Mouse (Mus musculus) heart, postnatal 0 days (tissue): ENCODE results near the gene Irf2bp1. TPM values are rescaled to one million over a fixed set of nuclear protein-coding genes. Genes with fewer than 3 reads are reported as not detected.

Source experiments
- ATAC-seq: fragments of 200-750 bp; cut with Nextera tagmentation; 2 replicates; pipeline ENCODE4 v1.8.0; 2017; ENCODE audit warnings: low read depth, moderate number of reproducible peaks, moderate library complexity; ENCODE audit not compliant: insufficient read depth
- DNase-seq: peaks from one replicate; pipeline ENCODE4 v3.0.0-alpha.2; 2016; ENCODE audit warnings: low spot score
- H3K27ac ChIP-seq: fragments of 300-500 bp; sonication (generic); 2 replicates; pipeline ENCODE4 v1.5.1; 2014; ENCODE audit warnings: low read depth, mild to moderate bottlenecking
- H3K27me3 ChIP-seq: fragments of 300-500 bp; sonication (generic); 2 replicates; pipeline ENCODE4 v1.6.1; 2014; ENCODE audit warnings: low read length, mixed read lengths; ENCODE audit not compliant: control insufficient read depth, insufficient read depth
- H3K36me3 ChIP-seq: fragments of 300-500 bp; sonication (generic); replicated peaks from 2 replicates; pipeline ENCODE4 v1.6.1; 2014; ENCODE audit warnings: low read length, mixed read lengths; ENCODE audit not compliant: control insufficient read depth, insufficient read depth
- H3K4me1 ChIP-seq: fragments of 300-500 bp; sonication (generic); 2 replicates; pipeline ENCODE4 v1.6.1; 2014; ENCODE audit warnings: antibody characterized with exemption; ENCODE audit not compliant: control insufficient read depth, insufficient read depth
- H3K4me2 ChIP-seq: fragments of 300-500 bp; sonication (generic); 2 replicates; pipeline ENCODE4 v1.6.1; 2014; ENCODE audit warnings: low read depth, mild to moderate bottlenecking, low read length, moderate library complexity
- H3K4me3 ChIP-seq: fragments of 300-500 bp; sonication (generic); 2 replicates; pipeline ENCODE4 v1.5.1; 2014; ENCODE audit warnings: low read depth, low read length
- H3K9ac ChIP-seq: fragments of 300-500 bp; sonication (generic); replicated peaks from 2 replicates; pipeline ENCODE4 v1.6.1; 2014; ENCODE audit warnings: low read depth, low read length, mixed read lengths
- H3K9me3 ChIP-seq: fragments of 300-500 bp; sonication (generic); replicated peaks from 2 replicates; pipeline ENCODE4 v1.6.1; 2016; ENCODE audit warnings: low read length; ENCODE audit not compliant: control insufficient read depth
- CTCF ChIP-seq: IDR thresholded peaks from 2 replicates; pipeline ENCODE4 v1.5.1; 2016; ENCODE audit warnings: antibody characterized with exemption, control low read depth, low read depth
- EP300 ChIP-seq: IDR thresholded peaks from 2 replicates; pipeline ENCODE4 v1.6.1; 2016; ENCODE audit warnings: antibody characterized with exemption, low read depth
- WGBS: fragments of 180-500 bp; shearing (Covaris S2); extraction: QIAGEN DNeasy Blood & Tissue Kit; methylation state at CpG from one replicate; pipeline ENCODE4 v1.1.7; 2014; 5-methylcytosine and 5-hydroxymethylcytosine counted together
- polyA plus RNA-seq: library from polyadenylated mRNA; unstranded; fragments of >200 nt; fragmentation: Nextera tagmentation; extraction: Ambion mirVana; gene quantifications from 2 replicates; pipeline ENCODE4 v1.2.1, GENCODE M21; 2015
- total RNA-seq: library from RNA; depleted of rRNA; stranded (reverse); fragments of >200 nt; gene quantifications from 2 replicates; pipeline ENCODE4 v1.2.3, GENCODE M21; 2014; ENCODE audit warnings: low replicate concordance; rRNA removed

The Irf2bp1 gene
- total RNA-seq (50.0 and 51.3 TPM in 2 replicates), polyA plus RNA-seq (7.1 and 7.3 TPM in 2 replicates)

- ATAC-seq, result peak; percentile 78
- Histone ChIP-seq H3K9ac (peak within 1 kb of the TSS; percentile 77), H3K27ac (peak within 1 kb of the TSS; percentile 90), H3K4me3 (peak within 1 kb of the TSS; percentile 75), H3K27me3 (no peaks in the 10 kb centered on the region), H3K36me3 (0 out of 2 replicates have a peak, but pooled peaks cover 14% of the 10 kb centered on the region), H3K9me3 (no peaks in the 10 kb centered on the region), H3K4me1 (peaks cover 14% of the 10 kb centered on the region), H3K4me2 (peak within 1 kb of the TSS; percentile 91)
- WGBS, result under 1% methylated on average over 69 of the region's 90 CpGs
- DNase-seq, result peak; percentile 96
- TF ChIP-seq CTCF (no peak), EP300 (no peak)
These were observed at the start of gene Irf2bp1 for GRCm38 (mm10) chr7:19003902-19004630. Gene Irf2bp1, plus strand, starts transcription at chr7:19004044.

GRCm38 (mm10) chr7:18957569-18958383 lies 46.1 kb upstream of the Irf2bp1 start:
- Histone ChIP-seq H3K36me3 (no peaks in the 10 kb centered on the region), H3K27ac (peak overlapping the region; percentile 12; the same call in 1 of the 2 replicates), H3K9ac (peak overlapping the region; percentile 46; the same call in 1 of the 2 replicates), H3K27me3 (peaks cover 36% of the 10 kb centered on the region), H3K4me3 (peak overlapping the region; percentile 60), H3K9me3 (no peaks in the 10 kb centered on the region), H3K4me1 (peaks cover 8% of the 10 kb centered on the region; the same call in 1 of the 2 replicates), H3K4me2 (peak overlapping the region; percentile 92)
- WGBS, result under 1% methylated on average over 93 of the region's 107 CpGs
- ATAC-seq, result peak; percentile 77
- DNase-seq, result peak; percentile 61
- TF ChIP-seq EP300, result no peak
- no peak for TF ChIP-seq CTCF

GRCm38 (mm10) chr7:18958384-18958766 lies 45.5 kb upstream of the Irf2bp1 start:
- Histone ChIP-seq H3K9me3 (no peaks in the 10 kb centered on the region), H3K4me2 (peak overlapping the region; percentile 92), H3K27me3 (peaks cover 42% of the 10 kb centered on the region), H3K27ac (peak overlapping the region; percentile 12; the same call in 1 of the 2 replicates), H3K4me1 (peaks cover 8% of the 10 kb centered on the region; the same call in 1 of the 2 replicates), H3K9ac (peak overlapping the region; percentile 46; the same call in 1 of the 2 replicates), H3K4me3 (peak overlapping the region; percentile 60), H3K36me3 (no peaks in the 10 kb centered on the region)
- 3% methylated on average over 21 of the region's 21 CpGs for WGBS
- ATAC-seq, result peak; percentile 10; the same call in 1 of the 2 replicates
- no peak for TF ChIP-seq EP300
- no peak for TF ChIP-seq CTCF
- no peak for DNase-seq

GRCm38 (mm10) chr7:18959446-18959845 lies 44.4 kb upstream of the Irf2bp1 start:
- Histone ChIP-seq H3K4me1 (peaks cover 8% of the 10 kb centered on the region; the same call in 1 of the 2 replicates), H3K9me3 (no peaks in the 10 kb centered on the region), H3K4me3 (no peak overlapping the region), H3K36me3 (no peaks in the 10 kb centered on the region), H3K4me2 (no peak overlapping the region), H3K27me3 (peaks cover 53% of the 10 kb centered on the region), H3K9ac (no peak overlapping the region), H3K27ac (peak overlapping the region; percentile 67)
- ATAC-seq (peak; percentile 37), DNase-seq (peak; percentile 49)
- 41% methylated on average over 8 of the region's 8 CpGs for WGBS
- TF ChIP-seq EP300 (peak; percentile 82), CTCF (no peak)

- ATAC-seq (no peak), DNase-seq (no peak)
- Histone ChIP-seq H3K4me2 (peak overlapping the region; percentile 5; the same call in 1 of the 2 replicates), H3K27me3 (peaks cover 68% of the 10 kb centered on the region), H3K36me3 (no peaks in the 10 kb centered on the region), H3K9ac (no peak overlapping the region), H3K9me3 (no peaks in the 10 kb centered on the region), H3K4me1 (peaks cover 5% of the 10 kb centered on the region; the same call in 1 of the 2 replicates), H3K27ac (no peak overlapping the region), H3K4me3 (0 out of 2 replicates have a peak overlapping the region, but pooled peaks have one; percentile 8)
- 7% methylated on average over 17 of the region's 17 CpGs for WGBS
- TF ChIP-seq EP300 (no peak), CTCF (no peak)
These were observed 41.6 kb upstream of the Irf2bp1 start for GRCm38 (mm10) chr7:18962171-18962792.
